Mouse (Mus musculus) limb, embryonic 14.5 days (tissue): ENCODE data around the gene Copa. TPM values are rescaled to one million over a fixed set of nuclear protein-coding genes. Genes with fewer than 3 reads are reported as not detected.
A peak's percentile ranks its signal among the peaks of the same experiment; 100 is the strongest.

Source experiments
- ATAC-seq: fragments of 200-750 bp; cut with Nextera tagmentation; 2 replicates; pipeline ENCODE4 v1.8.0; 2017; ENCODE audit warnings: low read depth, moderate number of reproducible peaks, moderate TSS enrichment; ENCODE audit not compliant: low FRiP score
- DNase-seq: peaks from one replicate; pipeline ENCODE4 v3.0.0-alpha.2; 2015; ENCODE audit warnings: low spot score
- H3K27ac ChIP-seq: fragments of 300-500 bp; sonication (generic); replicated peaks from 2 replicates; pipeline ENCODE4 v1.5.1; 2014; ENCODE audit warnings: low read depth, mild to moderate bottlenecking, low read length, moderate library complexity, mixed read lengths
- H3K27me3 ChIP-seq: fragments of 300-500 bp; sonication (generic); 2 replicates; pipeline ENCODE4 v1.6.1; 2014; ENCODE audit warnings: low read length, mixed read lengths; ENCODE audit not compliant: control insufficient read depth, insufficient read depth
- H3K36me3 ChIP-seq: fragments of 300-500 bp; sonication (generic); 2 replicates; pipeline ENCODE4 v1.6.1; 2014; ENCODE audit warnings: mild to moderate bottlenecking, low read length, moderate library complexity, mixed read lengths; ENCODE audit not compliant: control insufficient read depth, insufficient read depth
- H3K4me1 ChIP-seq: fragments of 300-500 bp; sonication (generic); 2 replicates; pipeline ENCODE4 v1.6.1; 2014; ENCODE audit warnings: antibody characterized with exemption, low read length, mixed read lengths; ENCODE audit not compliant: control insufficient read depth, insufficient read depth
- H3K4me2 ChIP-seq: fragments of 300-500 bp; sonication (generic); replicated peaks from 2 replicates; pipeline ENCODE4 v1.6.1; 2014; ENCODE audit warnings: low read depth, mild to moderate bottlenecking, low read length, moderate library complexity; ENCODE audit not compliant: severe bottlenecking
- H3K4me3 ChIP-seq: fragments of 300-500 bp; sonication (generic); replicated peaks from 2 replicates; pipeline ENCODE4 v1.5.1; 2014; ENCODE audit warnings: low read length
- H3K9ac ChIP-seq: fragments of 300-500 bp; sonication (generic); 2 replicates; pipeline ENCODE4 v1.6.1; 2014; ENCODE audit warnings: mild to moderate bottlenecking, low read depth, low read length, moderate library complexity; ENCODE audit not compliant: severe bottlenecking
- H3K9me3 ChIP-seq: fragments of 300-500 bp; sonication (generic); 2 replicates; pipeline ENCODE4 v1.6.1; 2016; ENCODE audit warnings: low read length; ENCODE audit not compliant: control insufficient read depth
- POLR2A ChIP-seq: fragments of 200-500 bp; IDR thresholded peaks from 2 replicates; pipeline ENCODE4 v1.8.0; 2012; ENCODE audit warnings: inconsistent platforms, mild to moderate bottlenecking, moderate library complexity, borderline replicate concordance; ENCODE audit not compliant: insufficient read depth, insufficient read length; ENCODE audit errors: extremely low read depth
- WGBS: fragments of 180-500 bp; shearing (Covaris S2); extraction: QIAGEN DNeasy Blood & Tissue Kit; methylation state at CpG from one replicate; pipeline ENCODE4 v1.1.7; 2014; 5-methylcytosine and 5-hydroxymethylcytosine counted together
- polyA plus RNA-seq, 2 experiments: library from polyadenylated mRNA; depleted of rRNA in 1 of 2; stranded (reverse) in 1 of 2; unstranded in 1 of 2; fragments of >200 nt; fragmentation: Nextera tagmentation in 1 of 2; extraction: Ambion mirVana in 1 of 2; gene quantifications; 2 replicates each; pipeline versions ENCODE4 v1.2.1 to v1.2.3; 2012 to 2014

Copa gene
- polyA plus RNA-seq, 2 experiments = 191 to 230 TPM

DNA sequence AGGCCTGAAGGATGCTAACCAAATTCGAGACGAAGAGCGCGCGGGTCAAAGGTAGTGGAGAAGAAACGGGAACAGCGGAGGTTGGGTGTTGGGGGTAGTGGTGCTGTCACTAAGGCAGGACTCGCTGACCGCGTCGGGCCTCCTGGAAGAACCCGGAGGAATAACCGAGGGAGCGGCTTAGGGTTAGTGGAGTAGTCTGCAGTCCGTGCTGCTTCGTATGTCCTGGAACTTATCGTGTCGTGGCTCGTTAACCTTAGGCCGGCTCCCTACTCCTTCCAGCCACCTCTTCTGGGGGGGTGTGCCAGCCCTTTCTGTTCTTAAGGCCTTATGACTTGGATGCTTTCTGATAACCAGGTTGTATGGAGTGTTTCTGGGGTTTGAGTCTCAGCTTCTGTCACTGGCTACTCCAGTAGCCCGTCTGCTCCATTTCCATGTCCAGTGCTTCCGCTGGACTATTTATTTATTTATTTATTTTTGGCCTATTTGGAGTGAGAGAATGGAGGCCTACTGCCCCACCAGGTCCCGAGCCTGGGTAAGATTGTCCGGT lies 643 bp downstream of the Copa start:
- DNase-seq = no peak
- no peaks in the 10 kb centered on the region for H3K9me3 ChIP-seq
- peak; percentile 51 for ATAC-seq
- peak overlapping the region; percentile 82; the same call in 1 of the 2 replicates for H3K27ac ChIP-seq
- H3K36me3 ChIP-seq = peaks cover 25% of the 10 kb centered on the region
- H3K4me1 ChIP-seq = peaks cover 14% of the 10 kb centered on the region
- H3K27me3 ChIP-seq = no peaks in the 10 kb centered on the region
- H3K9ac ChIP-seq = peak overlapping the region; percentile 81
- TF ChIP-seq POLR2A = no peak
- 2% methylated on average over 24 of the region's 24 CpGs for WGBS
- H3K4me3 ChIP-seq = peak overlapping the region; percentile 93
- H3K4me2 ChIP-seq = peak overlapping the region; percentile 58

DNA sequence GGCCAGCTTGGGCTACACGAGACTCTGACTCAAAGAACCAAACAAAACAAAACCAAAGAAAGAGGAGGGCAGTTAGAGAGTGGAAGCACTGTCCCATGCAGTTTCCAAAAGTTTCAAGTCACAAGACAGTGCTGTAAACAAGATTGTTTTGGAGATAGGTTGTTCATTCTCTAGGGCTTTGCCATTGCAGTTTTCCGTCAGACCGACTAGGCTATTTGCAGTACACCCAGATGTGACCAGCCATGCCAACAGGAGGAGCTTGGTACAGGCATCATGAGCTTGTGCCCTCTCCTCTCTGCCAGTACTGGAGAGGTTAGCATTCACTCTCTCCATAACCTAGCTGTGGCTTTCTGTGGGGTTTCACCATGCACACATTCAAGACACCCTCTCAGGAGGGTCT lies 11.2 kb downstream of the Copa start:
- no peak overlapping the region for H3K27ac ChIP-seq
- peaks cover 89% of the 10 kb centered on the region for H3K36me3 ChIP-seq

DNA sequence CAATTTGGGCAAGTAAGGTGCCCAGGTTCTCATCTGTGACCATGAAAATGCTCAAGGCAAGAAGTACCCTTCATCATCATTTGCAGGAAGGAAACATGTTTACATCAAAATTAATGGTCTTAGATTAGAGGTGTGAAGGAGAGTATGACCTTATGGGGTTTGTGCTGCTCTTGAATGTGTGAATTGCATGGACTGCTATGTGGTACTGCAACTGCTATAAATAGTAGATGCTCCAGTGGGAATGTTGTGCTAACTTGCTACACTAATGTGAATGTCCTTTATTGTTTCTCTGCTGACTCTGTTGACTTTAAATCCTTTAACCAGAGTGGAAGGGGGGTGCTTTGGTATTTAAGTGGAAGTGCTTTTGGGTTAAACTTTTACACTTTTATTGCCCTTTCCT lies 12.0 kb downstream of the Copa start:
- H3K9me3 ChIP-seq = no peaks in the 10 kb centered on the region
- H3K4me2 ChIP-seq = no peak overlapping the region
- DNase-seq (no peak), ATAC-seq (no peak)
- H3K4me3 ChIP-seq = no peak overlapping the region
- H3K9ac ChIP-seq = no peak overlapping the region
- no peak overlapping the region for H3K27ac ChIP-seq
- H3K36me3 ChIP-seq = peaks cover 85% of the 10 kb centered on the region
- H3K27me3 ChIP-seq = no peaks in the 10 kb centered on the region
- TF ChIP-seq POLR2A = no peak
- H3K4me1 ChIP-seq = no peaks in the 10 kb centered on the region

More for the DNA sequence above, 11.2 kb downstream of the Copa start:
- H3K4me1 ChIP-seq = no peaks in the 10 kb centered on the region
- no peaks in the 10 kb centered on the region for H3K27me3 ChIP-seq
- no peaks in the 10 kb centered on the region for H3K9me3 ChIP-seq
- ATAC-seq (no peak), DNase-seq (no peak)
- no peak overlapping the region for H3K4me3 ChIP-seq
- no peak overlapping the region for H3K9ac ChIP-seq
- 85% methylated on average over 3 of the region's 3 CpGs for WGBS
- H3K4me2 ChIP-seq = no peak overlapping the region
- no peak for TF ChIP-seq POLR2A

DNA sequence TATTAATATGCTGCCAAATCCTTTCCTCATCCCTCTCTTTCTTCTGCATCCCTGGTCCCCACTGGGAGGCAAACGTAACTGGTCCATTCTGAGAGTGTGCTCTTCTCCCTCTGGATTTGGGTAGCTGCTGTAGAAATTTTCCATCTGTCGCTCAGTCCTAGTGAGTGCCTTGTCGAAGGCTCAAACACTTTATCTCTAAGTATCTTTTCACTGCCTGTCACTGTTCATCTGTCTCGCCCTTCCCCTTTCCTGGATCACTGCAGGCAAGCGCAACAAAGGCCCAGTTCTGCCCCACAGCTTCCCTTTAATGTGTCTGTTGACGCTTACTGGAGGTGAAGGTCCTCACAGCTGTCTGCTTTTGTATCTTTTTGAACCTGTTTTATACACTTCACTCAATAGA lies 12.9 kb downstream of the Copa start:
- Histone ChIP-seq H3K27me3 (no peaks in the 10 kb centered on the region), H3K9me3 (no peaks in the 10 kb centered on the region), H3K4me2 (no peak overlapping the region), H3K36me3 (peaks cover 83% of the 10 kb centered on the region), H3K9ac (no peak overlapping the region), H3K27ac (no peak overlapping the region), H3K4me3 (no peak overlapping the region), H3K4me1 (no peaks in the 10 kb centered on the region)
- no peak for TF ChIP-seq POLR2A
- no peak for ATAC-seq
- 80% methylated on average over 6 of the region's 6 CpGs for WGBS
- no peak for DNase-seq

DNA sequence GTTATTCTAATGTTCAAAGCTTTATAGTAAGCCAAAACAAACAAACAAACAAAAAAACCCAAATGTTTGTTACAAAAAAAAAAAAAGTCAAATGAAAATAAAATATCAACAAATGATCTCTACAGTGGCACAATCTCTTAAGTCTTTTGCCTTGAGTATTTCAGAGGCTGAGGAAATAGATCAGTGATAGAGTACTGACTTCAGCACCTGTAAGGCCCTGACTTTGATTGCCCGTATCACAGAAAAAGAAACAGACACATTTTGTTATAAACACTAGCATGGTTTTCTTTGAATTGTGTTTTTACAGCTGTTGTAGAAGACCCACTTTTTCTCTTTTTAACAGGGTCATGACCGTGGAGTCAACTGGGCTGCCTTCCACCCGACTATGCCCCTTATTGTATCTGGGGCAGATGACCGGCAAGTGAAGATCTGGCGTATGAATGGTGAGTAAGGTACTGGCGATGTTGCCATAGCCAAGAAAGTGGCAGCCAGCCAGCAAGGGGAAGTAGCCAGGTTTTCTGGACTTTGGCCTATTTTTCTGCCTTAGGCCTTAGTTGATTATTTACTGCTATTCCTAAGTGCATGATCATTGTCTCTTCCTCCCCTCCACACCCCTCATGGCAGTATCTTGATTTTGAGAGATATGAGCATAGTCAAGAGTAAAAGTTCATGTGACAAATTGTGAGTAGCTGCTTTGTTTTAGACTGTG lies 17.1 kb downstream of the Copa start:
- DNase-seq = no peak
- Histone ChIP-seq H3K9ac (no peak overlapping the region), H3K4me2 (no peak overlapping the region), H3K27me3 (no peaks in the 10 kb centered on the region), H3K9me3 (no peaks in the 10 kb centered on the region), H3K4me3 (no peak overlapping the region), H3K4me1 (no peaks in the 10 kb centered on the region), H3K27ac (no peak overlapping the region), H3K36me3 (peaks cover 88% of the 10 kb centered on the region)
- WGBS = 89% methylated on average over 6 of the region's 6 CpGs
- no peak for TF ChIP-seq POLR2A
- no peak for ATAC-seq
